Mouse (Mus musculus) brain, embryonic 14.5 days (tissue): ENCODE data around the gene Lbp.

Experiments
- CTCF ChIP-seq: fragments of 200-500 bp; IDR thresholded peaks from 2 replicates; pipeline ENCODE4 v1.5.1; 2012; ENCODE audit warnings: inconsistent platforms, mild to moderate bottlenecking, moderate library complexity, borderline replicate concordance; ENCODE audit not compliant: insufficient read depth, insufficient read length; ENCODE audit errors: extremely low read depth
- POLR2A ChIP-seq: fragments of 200-500 bp; IDR thresholded peaks from 2 replicates; pipeline ENCODE4 v1.6.1; 2012; ENCODE audit warnings: mild to moderate bottlenecking, inconsistent platforms, borderline replicate concordance; ENCODE audit not compliant: poor library complexity, insufficient read depth, insufficient read length, severe bottlenecking; ENCODE audit errors: extremely low read depth

DNA sequence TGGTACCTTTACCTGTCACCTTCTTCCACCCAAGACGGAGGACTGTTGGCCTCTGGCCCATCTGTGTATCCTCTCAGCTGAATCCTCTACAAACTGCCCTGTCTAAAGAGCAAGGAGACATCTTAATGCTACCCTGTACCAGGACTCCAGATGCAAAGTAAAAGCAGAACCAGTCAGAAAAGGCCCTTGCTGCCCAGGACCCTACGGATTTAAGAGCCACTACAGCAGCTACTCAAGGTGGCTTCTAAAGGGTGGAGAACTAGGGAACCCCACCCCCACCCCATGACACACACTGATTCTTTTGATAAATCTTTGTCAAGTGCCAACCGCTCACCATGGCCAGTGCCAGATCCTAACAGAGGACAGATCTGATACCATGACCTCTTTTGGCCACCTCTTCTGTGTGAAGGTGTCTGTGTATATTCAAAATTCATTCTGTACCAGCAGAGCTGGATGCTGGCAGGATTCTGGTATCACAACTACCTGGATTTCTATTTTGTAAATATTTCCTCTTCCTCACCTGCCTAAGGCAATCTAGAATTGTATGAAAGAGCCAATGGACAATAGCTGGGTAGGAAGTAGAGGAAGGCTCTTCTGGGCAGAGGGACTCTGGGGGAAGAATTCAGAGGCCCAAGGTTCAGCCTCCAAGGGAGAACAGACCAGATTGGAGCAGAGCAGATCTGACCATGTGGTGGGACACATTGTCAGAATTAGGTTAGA is 46.7 kb downstream of the Lbp start:
- TF ChIP-seq CTCF: no peak
- no peak for TF ChIP-seq POLR2A
